Mouse (Mus musculus) heart, postnatal 25 days (tissue): ENCODE data around the gene Thumpd3. TPM values are rescaled to one million over a fixed set of nuclear protein-coding genes. Genes with fewer than 3 reads are reported as not detected.

ENCODE experiments used
- DNase-seq: peaks from one replicate; pipeline ENCODE4 v3.0.0; 2022; ENCODE audit warnings: low spot score
- intact Hi-C: fragments of 180-260 bp; cut with DNase I; formaldehyde crosslinking; loops from one replicate; pipeline ENCODE4 v1.15.1; 2025
- total RNA-seq, 2 experiments: library from RNA; stranded (reverse); gene quantifications; 2 replicates each; pipeline ENCODE4 v1.2.3; 2021

Thumpd3 gene
- total RNA-seq = 10 to 100 TPM; 16.5 to 16.8 TPM

- intact Hi-C loops = loop anchor here (2.0 to 5.0 kb wide), 4 partner anchors 26 to 261 kb away; partner anchors contain the start of gene Brpf1
- peak; percentile 92 for DNase-seq
Observed at GRCm38 (mm10) chr6:113046041-113046975, at the start of gene Thumpd3. Thumpd3 (plus strand) TSS chr6:113046225.

- intact Hi-C loops = no loop called here
- no peak for DNase-seq
Observed at GRCm38 (mm10) chr6:112999199-112999598, 46.8 kb upstream of the Thumpd3 start.

- peak; percentile 58 for DNase-seq
- intact Hi-C loops = loop anchor here (1.0 to 10.0 kb wide), 5 partner anchors 283 to 636 kb away; no protein-coding TSS in a partner anchor
Observed at GRCm38 (mm10) chr6:113000666-113001287, 45.2 kb upstream of the Thumpd3 start.

GRCm38 (mm10) chr6:113001719-113002118 lies 44.3 kb upstream of the Thumpd3 start:
- intact Hi-C loops = loop anchor here (1.0 to 10.0 kb wide), 5 partner anchors 284 to 637 kb away; no protein-coding TSS in a partner anchor

GRCm38 (mm10) chr6:113003313-113004111 lies 42.5 kb upstream of the Thumpd3 start:
- no peak for DNase-seq
- intact Hi-C loops = loop anchor here (5.0 to 10.0 kb wide), 2 partner anchors 511 to 599 kb away; no protein-coding TSS in a partner anchor

More at GRCm38 (mm10) chr6:113001719-113002118, 44.3 kb upstream of the Thumpd3 start:
- DNase-seq = no peak

- DNase-seq = no peak
- intact Hi-C loops = loop anchor here (10.0 kb wide), 1 partner anchor 602 kb away; no protein-coding TSS in a partner anchor
Observed at GRCm38 (mm10) chr6:113006833-113007232, 39.2 kb upstream of the Thumpd3 start.

- intact Hi-C loops = loop anchor here (10.0 kb wide), 1 partner anchor 797 kb away; no protein-coding TSS in a partner anchor
- DNase-seq = no peak
Observed at GRCm38 (mm10) chr6:113011886-113012285, 34.1 kb upstream of the Thumpd3 start.

- DNase-seq = peak; percentile 74
- intact Hi-C loops = loop anchor here (10.0 kb wide), 1 partner anchor 798 kb away; no protein-coding TSS in a partner anchor
Observed at GRCm38 (mm10) chr6:113012495-113012941, 33.5 kb upstream of the Thumpd3 start.

GRCm38 (mm10) chr6:113013550-113013949 lies 32.5 kb upstream of the Thumpd3 start:
- intact Hi-C loops = loop anchor here (10.0 kb wide), 1 partner anchor 799 kb away; no protein-coding TSS in a partner anchor
- no peak for DNase-seq

- no peak for DNase-seq
- intact Hi-C loops = loop anchor here (10.0 kb wide), 1 partner anchor 803 kb away; no protein-coding TSS in a partner anchor
Observed at GRCm38 (mm10) chr6:113017500-113018047, 28.5 kb upstream of the Thumpd3 start.

GRCm38 (mm10) chr6:113018139-113018538 lies 27.9 kb upstream of the Thumpd3 start:
- intact Hi-C loops = loop anchor here (10.0 kb wide), 1 partner anchor 803 kb away; no protein-coding TSS in a partner anchor
- no peak for DNase-seq

GRCm38 (mm10) chr6:113024866-113025265 lies 21.2 kb upstream of the Thumpd3 start:
- intact Hi-C loops = no loop called here
- DNase-seq = no peak

- intact Hi-C loops = no loop called here
- DNase-seq = no peak
Observed at GRCm38 (mm10) chr6:113025774-113026173, 20.3 kb upstream of the Thumpd3 start.

- intact Hi-C loops = no loop called here
- DNase-seq = no peak
Observed at GRCm38 (mm10) chr6:113027446-113027845, 18.6 kb upstream of the Thumpd3 start.

- intact Hi-C loops = no loop called here
- no peak for DNase-seq
Observed at GRCm38 (mm10) chr6:113029006-113029405, 17.0 kb upstream of the Thumpd3 start.

GRCm38 (mm10) chr6:113030553-113030952 lies 15.5 kb upstream of the Thumpd3 start:
- intact Hi-C loops = no loop called here
- DNase-seq = no peak

GRCm38 (mm10) chr6:113030970-113031660 lies 14.9 kb upstream of the Thumpd3 start:
- DNase-seq = no peak
- intact Hi-C loops = no loop called here

- intact Hi-C loops = no loop called here
- no peak for DNase-seq
Observed at GRCm38 (mm10) chr6:113032121-113032520, 13.9 kb upstream of the Thumpd3 start.
